Mouse (Mus musculus) gastrocnemius, postnatal 36 days (tissue): ENCODE measurements around the gene Fstl4. TPM values are rescaled to one million over a fixed set of nuclear protein-coding genes. Genes with fewer than 3 reads are reported as not detected.

ENCODE experiments used
- DNase-seq, 2 experiments: peaks; one replicate each; pipeline ENCODE4 v3.0.0; 2022
- intact Hi-C: fragments of 180-260 bp; cut with DNase I; formaldehyde crosslinking; loops from one replicate; pipeline ENCODE4 v1.15.1; 2025
- total RNA-seq, 2 experiments: library from RNA; stranded (reverse); gene quantifications; 2 replicates each; pipeline ENCODE4 v1.2.3; 2021

The Fstl4 gene
- total RNA-seq, 2 experiments from 2014 or later: not detected

DNA sequence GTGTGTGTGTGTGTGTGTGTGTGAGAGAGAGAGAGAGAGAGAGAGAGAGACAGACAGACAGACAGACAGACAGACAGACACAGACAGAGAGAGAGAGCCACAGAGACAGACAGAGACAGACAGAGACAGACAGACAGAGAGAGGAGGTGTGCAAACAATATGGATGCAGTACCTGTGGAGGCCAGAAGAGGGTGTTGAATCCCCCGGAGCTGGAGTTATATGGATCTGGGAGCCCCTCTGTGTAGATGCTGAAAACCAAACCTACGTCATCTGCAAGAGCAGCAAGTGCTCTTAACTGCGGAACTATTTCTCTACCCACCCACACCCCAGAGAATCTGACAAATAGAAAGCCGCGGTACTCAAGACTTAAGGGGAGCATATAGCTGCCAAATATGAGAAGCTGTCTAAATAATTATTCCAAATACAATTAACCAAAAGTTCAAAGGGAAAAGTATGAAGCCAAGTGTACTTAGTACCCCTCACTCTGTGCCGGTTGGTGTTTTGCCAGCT, 247.6 kb downstream of the Fstl4 start:
- DNase-seq: no peak
- intact Hi-C loops: no loop called here

DNA sequence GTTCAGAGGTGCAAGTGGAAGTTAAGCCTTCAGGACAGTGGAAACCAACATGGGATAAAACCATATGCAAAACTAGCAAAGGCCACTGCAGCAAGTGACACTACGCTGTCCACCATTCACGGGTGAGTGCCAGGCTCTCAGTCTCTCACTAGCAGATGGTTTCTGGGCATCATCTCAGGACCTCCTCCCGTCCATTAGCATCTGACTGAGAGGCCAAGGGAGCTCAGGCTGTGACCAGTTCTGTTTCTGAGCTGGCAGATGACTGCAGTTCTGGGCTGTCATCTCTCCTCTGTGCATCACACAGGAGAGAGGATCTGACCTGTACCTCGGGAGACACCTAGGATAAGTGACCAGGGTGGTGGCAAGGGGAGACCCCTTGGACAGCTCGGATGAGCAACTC, 249.5 kb downstream of the Fstl4 start:
- no peak for DNase-seq
- intact Hi-C loops: no loop called here

DNA sequence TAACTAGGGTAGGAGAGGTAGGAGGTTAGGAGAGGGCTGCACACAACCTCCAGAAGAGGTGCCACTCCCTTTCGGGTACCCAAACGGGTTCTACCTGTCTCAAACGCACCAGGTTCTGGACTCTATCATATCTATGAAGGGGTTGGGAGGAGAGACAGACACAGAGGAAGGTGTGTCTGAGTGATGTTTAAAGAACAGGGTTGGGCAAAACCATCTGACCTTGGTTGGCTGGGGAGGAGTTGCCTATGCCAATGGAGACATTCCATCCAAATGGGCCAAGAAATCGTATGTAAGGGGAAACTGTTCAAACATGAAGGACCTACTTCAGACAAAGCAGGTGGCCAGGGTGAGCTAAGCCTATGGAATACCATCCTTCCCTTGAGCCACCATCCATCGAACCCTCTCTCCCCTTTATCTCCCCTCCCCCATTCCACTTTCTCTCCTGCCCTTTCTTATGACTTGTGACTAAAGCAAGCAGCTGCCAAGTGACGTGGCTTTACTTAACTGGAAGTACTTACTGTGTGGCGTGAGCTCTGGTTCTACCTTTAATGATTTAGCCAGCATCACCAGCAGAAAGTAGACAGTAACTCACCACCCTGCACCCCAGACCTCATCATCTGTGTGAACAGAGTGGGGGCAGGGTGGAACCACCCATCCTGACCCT, 252.1 kb downstream of the Fstl4 start:
- no peak for DNase-seq
- intact Hi-C loops: no loop called here

DNA sequence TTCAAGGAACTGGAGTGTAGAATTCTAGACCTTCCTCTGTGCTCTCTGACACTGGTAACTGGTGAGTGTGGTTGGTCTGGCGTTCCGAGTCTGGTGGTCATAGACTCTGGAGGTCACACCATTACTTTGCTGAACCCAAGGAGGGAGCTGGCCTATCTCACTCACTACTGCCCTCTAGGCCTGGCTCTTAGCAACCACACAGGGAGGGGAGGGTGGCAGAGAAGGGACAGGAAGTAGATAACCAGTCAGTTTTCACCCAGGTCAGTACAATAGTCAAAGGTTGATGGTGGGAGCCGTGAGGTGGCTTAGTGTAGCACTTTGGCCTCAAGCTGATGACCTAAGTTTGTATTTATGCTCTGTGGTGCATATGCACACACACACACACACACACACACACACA, 255.1 kb downstream of the Fstl4 start:
- intact Hi-C loops: no loop called here
- no peak for DNase-seq

DNA sequence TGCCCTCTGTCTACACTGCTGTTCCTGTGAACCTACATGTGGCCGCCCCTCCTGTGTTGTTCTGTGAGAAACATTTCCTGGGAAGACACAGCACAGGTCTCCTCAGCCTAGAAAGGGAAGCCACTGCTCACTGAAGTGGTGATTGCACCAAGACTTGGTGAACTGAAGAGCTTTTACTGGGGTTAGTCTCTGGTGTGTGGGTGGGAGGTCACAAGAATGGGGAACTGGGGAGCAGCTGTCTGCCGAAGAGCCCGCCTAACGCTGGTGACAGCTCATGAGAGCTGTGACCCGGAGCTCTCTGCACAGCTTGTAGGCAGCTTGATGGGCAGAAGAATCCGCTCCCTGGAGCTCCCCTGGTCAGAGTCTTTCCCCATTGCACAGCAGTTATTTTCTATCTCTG, 260.0 kb downstream of the Fstl4 start:
- no peak for DNase-seq
- intact Hi-C loops: no loop called here

DNA sequence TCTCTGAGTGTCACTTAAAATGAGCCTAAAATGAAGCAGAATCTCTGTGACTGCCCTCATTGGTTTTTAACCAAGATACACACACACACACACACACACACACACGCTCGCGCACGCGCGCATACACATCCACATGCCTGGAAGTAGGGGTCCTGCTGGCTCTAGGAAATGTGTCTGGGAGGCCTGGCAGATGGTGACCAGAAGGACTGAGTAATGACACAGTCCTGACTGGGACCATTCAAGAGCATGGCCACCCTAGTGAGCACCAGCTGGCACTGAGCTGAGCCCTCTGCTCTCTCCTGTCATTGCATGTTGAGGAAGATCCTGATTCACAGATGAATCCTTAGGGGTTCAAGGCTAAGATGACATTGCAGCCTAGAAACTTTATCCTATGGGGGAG, 261.3 kb downstream of the Fstl4 start:
- intact Hi-C loops: no loop called here

DNA sequence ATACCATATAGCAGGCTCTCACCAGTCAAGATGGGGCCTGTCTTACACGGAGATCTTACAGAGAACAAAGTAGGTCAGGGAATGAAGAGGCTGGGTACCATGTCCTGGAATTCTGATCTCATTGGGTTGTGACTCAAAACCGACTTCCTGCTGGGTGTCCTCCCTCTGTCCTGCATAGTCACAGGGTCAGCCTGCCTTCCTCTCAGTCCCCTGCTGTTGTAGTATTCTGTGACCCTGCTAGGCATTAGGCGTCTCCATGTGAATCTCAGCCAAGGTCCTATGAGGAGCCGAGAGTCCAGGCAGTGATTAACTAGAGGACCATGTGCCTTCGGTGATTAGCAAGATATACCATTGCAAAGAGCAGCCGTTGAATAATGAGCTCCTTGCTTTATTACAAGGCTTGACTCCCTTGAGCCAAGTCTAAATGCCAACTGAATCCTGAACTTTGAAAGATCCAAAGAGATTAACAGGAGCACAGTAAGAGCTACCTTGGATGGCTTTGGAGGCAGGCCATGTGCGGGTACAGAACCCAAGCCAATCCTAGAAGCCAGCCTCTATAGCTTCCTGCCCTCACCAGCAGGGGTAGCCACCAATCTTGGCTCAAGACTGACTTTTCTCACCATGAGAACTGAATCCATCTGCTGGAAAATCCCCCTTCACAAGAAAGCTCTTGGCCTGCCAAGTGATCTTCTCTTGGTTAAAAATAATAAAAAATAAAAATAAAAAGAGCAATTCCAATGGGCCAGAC, 264.2 kb downstream of the Fstl4 start:
- intact Hi-C loops: no loop called here
- DNase-seq: no peak

More for the DNA sequence above, 261.3 kb downstream of the Fstl4 start:
- no peak for DNase-seq

DNA sequence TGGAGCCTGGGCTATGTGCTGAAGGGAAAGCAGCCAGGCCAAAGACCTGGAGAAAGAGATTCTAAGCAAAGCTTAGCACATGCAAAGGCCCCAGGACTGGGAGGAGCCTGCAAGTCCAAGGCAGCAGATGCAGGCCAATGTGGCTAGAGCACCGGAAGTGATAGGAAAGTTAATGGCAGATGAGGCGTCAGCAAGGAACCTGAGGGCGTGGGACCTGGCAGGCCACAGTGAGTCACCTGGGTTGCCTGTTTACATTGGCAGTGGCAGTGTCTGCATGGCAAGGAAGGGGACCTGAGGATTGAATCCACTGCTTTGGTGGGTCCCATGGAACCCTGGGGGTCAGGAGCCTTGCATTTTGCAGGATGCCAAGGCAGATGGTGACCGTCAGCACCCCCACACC, 267.3 kb downstream of the Fstl4 start:
- DNase-seq: no peak
- intact Hi-C loops: loop anchor here (2.0 to 10.0 kb wide), 3 partner anchors 264 to 611 kb away; no protein-coding TSS in a partner anchor

DNA sequence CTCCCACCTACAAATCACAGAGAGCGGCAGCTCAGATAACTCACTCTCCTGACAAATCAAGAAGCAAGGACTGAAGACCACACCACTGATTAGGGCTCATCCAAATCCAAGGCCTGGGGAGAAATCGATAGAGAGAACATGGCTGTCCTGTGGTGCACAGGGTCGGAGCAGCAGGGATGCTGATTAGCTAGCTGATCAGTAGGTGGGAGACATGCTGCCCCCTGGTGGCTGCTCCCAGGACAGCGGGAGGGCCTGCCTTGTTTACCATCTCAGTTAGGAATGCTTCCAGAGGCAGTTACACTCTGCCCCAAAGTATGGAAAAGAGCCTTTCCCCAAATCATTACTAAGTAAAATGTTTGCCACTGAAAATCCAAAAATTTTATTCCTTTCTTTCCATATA, 267.9 kb downstream of the Fstl4 start:
- intact Hi-C loops: loop anchor here (2.0 to 10.0 kb wide), 3 partner anchors 265 to 612 kb away; no protein-coding TSS in a partner anchor
- peak; percentile 65 to 75 for DNase-seq

DNA sequence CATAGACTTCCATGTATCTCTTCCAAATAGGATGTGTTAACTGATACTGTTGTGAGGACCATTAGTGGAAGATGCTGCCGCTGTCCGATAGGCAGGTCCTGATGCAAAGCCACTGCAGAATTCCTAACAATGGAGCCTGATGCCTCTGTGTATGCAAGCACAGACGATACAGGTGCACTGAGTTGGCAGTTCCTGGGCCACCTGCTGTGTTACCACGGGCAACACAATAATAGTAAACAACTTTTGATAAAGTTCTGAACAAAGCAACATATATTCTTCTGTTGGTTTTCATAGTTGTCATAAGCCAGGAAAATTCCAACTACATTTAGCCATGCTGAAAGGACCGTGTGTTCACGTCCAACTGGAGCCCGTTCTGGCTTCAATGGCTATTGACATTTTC, 271.0 kb downstream of the Fstl4 start:
- no peak for DNase-seq
- intact Hi-C loops: loop anchor here (10.0 kb wide), 1 partner anchor 511 kb away; no protein-coding TSS in a partner anchor

DNA sequence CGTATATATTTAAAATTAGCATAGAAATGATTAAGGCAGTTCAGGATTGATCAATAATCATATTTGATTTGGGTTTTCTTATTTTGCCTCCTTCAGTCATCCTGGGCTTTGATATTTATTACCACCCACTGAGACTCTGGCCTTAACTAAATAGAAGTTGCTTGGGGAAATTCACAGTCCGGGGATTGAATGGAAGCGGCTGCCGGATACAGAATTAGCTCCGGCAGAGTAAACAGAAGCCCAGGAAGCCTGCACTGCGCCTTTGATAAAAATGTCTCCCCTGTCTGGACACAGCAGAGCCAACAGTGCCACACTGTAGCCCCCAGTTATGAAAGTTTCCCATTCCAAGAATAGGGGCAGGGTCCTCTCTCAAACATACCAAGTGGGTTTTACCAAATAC, 282.4 kb downstream of the Fstl4 start:
- intact Hi-C loops: no loop called here
- DNase-seq: no peak

DNA sequence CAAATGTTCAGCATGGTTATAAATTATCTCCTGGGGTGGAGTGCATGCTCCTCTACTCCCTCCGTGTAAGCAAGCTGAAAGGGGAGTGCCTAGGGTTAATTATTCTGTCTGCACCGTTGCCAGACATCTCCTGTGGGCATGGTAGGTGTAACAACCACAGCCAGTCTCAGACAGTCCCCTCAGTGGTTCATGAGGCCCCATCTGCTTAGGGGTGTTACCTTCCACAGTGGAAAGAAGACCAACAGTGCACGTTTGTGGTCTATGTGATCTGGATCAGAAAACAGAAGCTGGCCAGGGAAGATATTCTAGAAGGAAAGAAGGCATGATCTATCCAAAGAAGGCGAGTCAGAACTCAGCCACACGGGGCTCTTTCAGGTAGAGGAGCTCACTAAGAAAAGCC, 289.7 kb downstream of the Fstl4 start:
- DNase-seq: no peak
- intact Hi-C loops: no loop called here

DNA sequence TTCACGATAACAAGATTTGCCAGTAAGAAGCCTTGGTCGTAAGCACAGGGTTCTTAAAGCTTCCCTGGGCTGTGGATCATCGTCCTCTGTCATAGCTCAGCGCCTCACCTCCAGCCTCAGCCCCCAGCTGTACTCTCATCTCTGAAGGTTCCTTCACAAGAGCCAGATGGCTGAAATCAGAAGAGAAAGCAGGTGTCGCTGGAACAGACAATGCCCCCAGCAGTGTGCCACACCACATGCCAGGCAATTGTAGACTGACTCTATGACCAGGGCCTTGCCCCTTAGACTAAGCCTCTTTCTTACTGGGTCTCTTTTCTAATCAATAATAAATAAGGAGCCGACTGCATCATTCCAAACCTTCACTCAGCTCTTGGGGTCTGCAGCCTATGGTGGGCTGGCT, 291.5 kb downstream of the Fstl4 start:
- DNase-seq: no peak
- intact Hi-C loops: no loop called here

DNA sequence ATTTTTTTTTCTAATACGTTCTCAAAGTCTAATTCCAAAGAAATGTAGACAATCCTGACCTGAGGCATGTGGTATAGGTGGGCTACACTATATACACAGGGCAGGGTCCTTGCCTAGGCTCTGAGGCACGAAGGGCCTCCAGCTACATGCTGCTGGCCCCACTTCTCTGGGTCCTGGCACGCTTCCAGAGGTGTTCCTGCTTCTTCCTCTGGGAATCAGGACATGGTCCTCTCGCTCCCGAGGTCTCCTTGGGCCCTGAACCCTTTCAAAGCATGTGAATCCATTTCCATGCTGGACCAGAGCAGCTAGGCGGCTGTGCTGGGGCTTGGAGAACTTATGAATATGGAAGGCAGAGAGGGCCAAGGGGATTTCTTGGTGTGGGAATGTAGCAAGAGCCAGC, 292.3 kb downstream of the Fstl4 start:
- intact Hi-C loops: no loop called here
- DNase-seq: no peak

DNA sequence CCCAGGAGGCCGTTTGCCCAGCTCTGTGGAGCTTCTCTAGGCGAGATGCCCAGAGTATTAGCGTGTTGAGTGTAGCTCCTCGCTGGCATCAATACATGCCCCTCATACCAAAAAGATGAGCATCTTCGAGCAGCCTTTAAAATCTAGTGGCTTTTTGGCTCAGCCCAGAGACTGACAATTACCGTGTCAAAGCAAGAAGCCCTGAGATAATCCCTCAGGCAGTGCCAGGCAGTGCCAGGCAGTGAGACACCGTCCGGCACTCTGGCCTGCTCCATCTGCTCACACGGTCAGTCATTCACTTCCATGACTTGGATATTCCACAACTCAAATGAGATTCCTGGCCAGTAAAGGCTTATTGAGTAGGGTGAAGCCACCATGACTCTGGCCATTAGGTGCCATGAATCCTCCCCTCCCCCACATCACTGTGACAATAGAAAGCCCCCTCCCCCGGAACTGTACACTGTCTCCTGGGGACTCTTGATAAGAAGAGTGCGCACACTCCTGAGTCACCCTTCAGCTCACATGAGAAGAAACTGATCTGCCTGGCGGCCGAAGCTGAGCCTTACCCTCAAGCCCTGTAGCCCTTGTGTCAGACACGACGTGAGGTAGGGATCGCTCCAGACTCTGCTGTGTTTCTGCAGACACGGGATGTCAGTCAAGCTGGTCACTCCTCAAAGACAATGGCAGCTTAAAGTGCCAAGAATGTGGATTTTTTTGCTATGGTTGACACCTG, 293.6 kb downstream of the Fstl4 start:
- intact Hi-C loops: no loop called here
- DNase-seq: no peak

DNA sequence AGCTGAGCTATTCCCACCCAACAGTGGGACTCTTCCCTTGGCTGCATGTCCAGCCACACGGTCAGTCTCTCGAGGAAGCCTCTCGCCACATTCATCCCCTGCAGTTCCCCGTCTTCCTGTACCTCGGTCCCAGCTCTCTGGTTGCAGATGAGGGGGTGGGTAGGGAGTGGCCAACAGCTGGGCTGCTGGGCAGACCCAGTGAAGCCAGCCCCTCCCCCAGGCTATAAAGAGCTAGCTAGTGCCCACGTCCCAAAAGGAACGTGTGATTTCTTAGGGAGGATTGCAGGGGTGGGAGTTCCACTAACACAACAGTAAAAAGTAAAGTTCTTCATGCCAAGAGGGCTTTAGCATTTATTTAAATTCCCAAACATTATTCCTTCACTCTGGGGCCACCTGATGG, 294.1 kb downstream of the Fstl4 start:
- intact Hi-C loops: no loop called here

DNA sequence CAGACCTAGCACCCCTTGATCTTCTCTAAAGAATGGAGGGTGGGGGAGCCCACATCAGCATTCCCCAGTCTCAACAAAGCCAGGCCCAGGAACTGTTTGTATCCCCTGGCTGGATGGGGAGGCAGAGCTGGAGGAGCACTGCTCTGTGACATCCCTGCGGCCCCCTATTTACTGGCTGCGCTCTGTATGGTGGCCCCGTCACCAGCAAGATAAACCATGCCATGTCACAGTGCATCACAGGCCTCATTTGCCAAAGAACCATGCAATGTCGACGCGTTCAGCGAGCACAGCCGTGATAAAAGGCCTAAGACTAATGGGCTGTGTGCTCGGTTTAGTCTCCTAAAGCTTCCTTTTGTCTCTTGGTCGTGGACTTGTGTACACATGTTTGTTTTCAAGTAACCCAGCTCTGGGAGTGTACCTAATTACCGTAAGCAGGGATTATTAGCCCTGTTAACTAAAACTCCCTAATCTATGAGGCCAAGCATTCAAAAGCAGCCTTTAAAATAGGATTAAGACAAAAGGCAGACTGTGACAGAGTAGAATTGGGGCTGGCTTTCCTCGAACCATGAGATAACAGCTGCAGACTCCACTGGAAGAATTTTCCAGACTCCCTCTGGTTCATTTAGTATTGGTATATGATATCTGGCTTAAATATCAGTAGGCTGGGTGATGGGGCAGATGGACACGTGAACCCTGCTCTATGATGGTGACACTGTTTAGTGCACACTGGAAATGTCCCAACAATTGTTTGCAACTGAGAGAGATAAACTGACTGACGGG, 303.5 kb downstream of the Fstl4 start:
- no peak for DNase-seq
- intact Hi-C loops: no loop called here

More for the DNA sequence above, 294.1 kb downstream of the Fstl4 start:
- DNase-seq: no peak

DNA sequence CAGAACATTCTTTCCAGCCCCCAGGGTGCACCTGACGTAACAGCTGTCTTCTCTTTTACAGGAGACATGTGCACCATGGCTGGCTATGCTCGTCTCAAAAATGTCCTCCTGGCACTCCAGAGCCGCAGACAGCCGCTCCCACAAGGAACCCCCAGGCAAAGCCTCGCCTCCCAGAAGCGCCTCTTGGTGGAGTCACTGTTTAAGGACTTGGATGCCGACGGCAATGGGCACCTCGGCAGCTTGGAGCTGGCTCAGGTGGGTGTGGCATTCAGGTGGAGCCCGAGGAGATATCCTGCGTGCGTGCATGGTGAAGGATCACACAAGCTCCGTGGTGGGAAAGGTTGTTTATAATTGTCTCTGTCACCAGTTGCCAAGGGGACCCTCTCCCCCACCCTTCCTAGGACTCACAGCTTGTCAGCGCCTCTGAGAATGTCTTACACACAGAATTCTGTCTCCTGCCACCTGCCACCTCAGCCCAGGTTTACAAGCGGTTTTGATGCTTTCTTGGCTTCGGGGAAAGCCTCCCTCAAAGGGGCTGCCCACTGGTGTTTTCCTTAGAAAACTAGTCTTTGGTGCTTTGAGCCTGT, 304.1 kb downstream of the Fstl4 start:
- DNase-seq: no peak
- intact Hi-C loops: no loop called here

DNA sequence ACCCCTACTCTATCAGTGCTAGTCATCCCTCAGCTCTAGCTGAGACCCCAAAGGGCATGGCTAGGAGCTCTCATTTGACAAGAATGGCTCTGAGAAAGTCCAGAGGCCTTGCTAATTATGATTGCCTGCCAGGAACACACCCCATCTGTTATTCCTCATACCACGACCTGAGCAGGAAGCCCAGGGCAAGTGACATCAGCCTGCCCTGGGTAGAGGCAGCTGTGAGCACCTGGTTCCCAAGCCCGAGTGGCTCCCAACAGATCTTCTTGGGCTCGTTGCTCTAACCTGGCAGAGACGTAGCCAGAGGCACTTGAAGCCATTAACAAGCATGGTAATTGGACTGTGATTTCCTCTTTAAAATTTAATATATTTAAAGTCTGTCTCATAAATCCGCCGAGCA, 305.3 kb downstream of the Fstl4 start:
- intact Hi-C loops: no loop called here

DNA sequence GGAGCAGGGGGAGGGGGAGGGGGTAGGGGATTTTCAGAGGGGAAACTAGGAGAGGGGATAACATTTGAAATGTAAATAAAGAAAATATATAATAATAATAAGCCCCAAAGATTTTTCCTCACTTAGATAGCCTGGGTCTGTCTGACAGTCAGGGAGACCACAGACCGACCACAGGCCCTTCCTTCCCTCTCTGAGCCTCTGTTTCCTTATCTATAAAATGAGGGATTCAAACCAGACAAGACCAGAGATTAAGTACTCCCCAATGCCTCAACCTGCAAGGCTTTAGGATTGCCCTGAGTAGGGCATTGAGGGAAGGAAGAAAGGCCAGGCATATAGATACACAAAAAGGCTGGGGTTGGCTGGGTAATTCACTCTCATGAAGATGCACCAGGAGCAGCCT, 307.2 kb downstream of the Fstl4 start:
- no peak for DNase-seq
- intact Hi-C loops: no loop called here

More for the DNA sequence above, 305.3 kb downstream of the Fstl4 start:
- no peak for DNase-seq
